Mouse (Mus musculus) heart, postnatal 0 days (tissue): ENCODE results near the gene Nme3.
A peak's percentile ranks its signal among the peaks of the same experiment; 100 is the strongest.

ENCODE experiments used
- CTCF ChIP-seq: IDR thresholded peaks from 2 replicates; pipeline ENCODE4 v1.5.1; 2016; ENCODE audit warnings: antibody characterized with exemption, control low read depth, low read depth
- EP300 ChIP-seq: IDR thresholded peaks from 2 replicates; pipeline ENCODE4 v1.6.1; 2016; ENCODE audit warnings: antibody characterized with exemption, low read depth

- TF ChIP-seq CTCF (0 out of 2 replicates have a peak, but pooled peaks have one; percentile 1), EP300 (peak; percentile 91)
Measured at GRCm38 (mm10) chr17:24886134-24886931, 10.0 kb upstream of the Nme3 start, which contains the start of the genes Nubp2 and Spsb3.
